Mouse (Mus musculus): ENCODE data around the gene Gm21976.

DNA sequence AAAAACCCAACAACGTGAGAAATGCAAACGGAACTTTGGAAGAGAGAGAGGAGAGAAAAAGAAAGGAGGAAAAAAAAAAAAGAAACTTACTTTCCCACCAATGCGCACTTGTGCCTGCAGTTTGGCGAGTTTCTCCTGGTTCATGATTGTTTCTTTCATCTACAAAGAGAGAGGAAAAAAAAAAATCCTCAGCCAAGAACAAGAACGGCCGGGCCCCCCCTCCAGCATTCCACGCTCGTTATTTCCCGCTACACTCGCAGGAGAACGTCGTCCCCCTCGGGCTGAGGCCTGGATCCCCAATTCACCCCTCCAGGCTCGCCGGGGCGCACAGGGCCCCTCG is 36.4 kb downstream of the Gm21976 start:
- no peak for TF ChIP-seq CTCF (IDR thresholded peaks at IDR 0.05; ENCODE audit: extremely low read depth, insufficient read length, insufficient replicate concordance, low read depth, low read length)
- no peak for TF ChIP-seq POLR2A (IDR thresholded peaks at IDR 0.05; ENCODE audit: low read depth, low read length)
